Mouse (Mus musculus) WW6 (cell line): ENCODE data around the gene Maats1.

Experiments used
- DNase-seq: peaks from one replicate; pipeline ENCODE4 v3.0.0-alpha.2; 2013; ENCODE audit warnings: low read depth, low spot score

The Maats1 gene

GRCm38 (mm10) chr16:38294685-38295348 lies 47.1 kb downstream of the Maats1 start, which contains the start of gene Nr1i2:
Nr1i2 (minus strand) TSS chr16:38294824.
- DNase-seq = no peak

- no peak for DNase-seq
Measured at GRCm38 (mm10) chr16:38290151-38290550, 51.8 kb downstream of the Maats1 start.

GRCm38 (mm10) chr16:38288851-38289250 lies 53.1 kb downstream of the Maats1 start:
- DNase-seq = no peak

GRCm38 (mm10) chr16:38287762-38288161 lies 54.2 kb downstream of the Maats1 start:
- DNase-seq = no peak

- no peak for DNase-seq
Measured at GRCm38 (mm10) chr16:38287357-38287756, 54.6 kb downstream of the Maats1 start.

- DNase-seq = no peak
Measured at GRCm38 (mm10) chr16:38286541-38286940, 55.4 kb downstream of the Maats1 start.

GRCm38 (mm10) chr16:38285801-38286200 lies 56.1 kb downstream of the Maats1 start:
- no peak for DNase-seq

- no peak for DNase-seq
Measured at GRCm38 (mm10) chr16:38283300-38283699, 58.6 kb downstream of the Maats1 start.

- no peak for DNase-seq
Measured at GRCm38 (mm10) chr16:38282559-38283160, 59.3 kb downstream of the Maats1 start.

- DNase-seq = no peak
Measured at GRCm38 (mm10) chr16:38280951-38281350, 61.0 kb downstream of the Maats1 start.

GRCm38 (mm10) chr16:38279794-38280193 lies 62.1 kb downstream of the Maats1 start:
- no peak for DNase-seq

- DNase-seq = no peak
Measured at GRCm38 (mm10) chr16:38274737-38275136, 67.2 kb downstream of the Maats1 start.

GRCm38 (mm10) chr16:38272483-38272882 lies 69.5 kb downstream of the Maats1 start:
- DNase-seq = no peak

- no peak for DNase-seq
Measured at GRCm38 (mm10) chr16:38271601-38272000, 70.3 kb downstream of the Maats1 start.

GRCm38 (mm10) chr16:38255927-38256326 lies 86.0 kb downstream of the Maats1 start:
- DNase-seq = no peak

- DNase-seq = no peak
Measured at GRCm38 (mm10) chr16:38255107-38255506, 86.8 kb downstream of the Maats1 start.

- DNase-seq = no peak
Measured at GRCm38 (mm10) chr16:38254001-38254400, 87.9 kb downstream of the Maats1 start.

- no peak for DNase-seq
Measured at GRCm38 (mm10) chr16:38250467-38250866, 91.5 kb downstream of the Maats1 start.

GRCm38 (mm10) chr16:38248331-38248961 lies 93.5 kb downstream of the Maats1 start:
- DNase-seq = no peak
